Mouse (Mus musculus) ES-E14 (cell line): Measurements from ENCODE around the gene Dpf2. TPM values are rescaled to one million over a fixed set of nuclear protein-coding genes. Genes with fewer than 3 reads are reported as not detected.

Experiments
- DNase-seq: peaks from one replicate; pipeline ENCODE4 v3.0.0-alpha.2; 2013; ENCODE audit warnings: low read depth, low spot score
- H3K27ac ChIP-seq: 2 replicates; pipeline ENCODE4 v1.5.1; 2012; ENCODE audit warnings: low read depth, mild to moderate bottlenecking, low read length, moderate library complexity, mixed read lengths; ENCODE audit not compliant: poor library complexity, insufficient read depth, severe bottlenecking
- H3K36me3 ChIP-seq: 2 replicates; pipeline ENCODE4 v1.6.1; 2012; ENCODE audit warnings: mild to moderate bottlenecking, low read length, moderate library complexity, mixed read lengths; ENCODE audit not compliant: control insufficient read depth, poor library complexity, insufficient read depth, severe bottlenecking
- H3K4me1 ChIP-seq, 2 experiments: fragments of 150-350 bp in 1 of 2; sonication (generic) in 1 of 2; 2 replicates each; pipeline ENCODE4 v1.6.1; 2012; ENCODE audit warnings: low read length in 2 of 2, mild to moderate bottlenecking in 1 of 2, mixed read lengths in 1 of 2; ENCODE audit not compliant: control insufficient read depth in 2 of 2, insufficient read depth in 2 of 2, poor library complexity in 1 of 2
- H3K4me3 ChIP-seq, 2 experiments: fragments of 150-350 bp in 1 of 2; sonication (generic) in 1 of 2; 2 replicates each; pipeline ENCODE4 v1.5.1; 2012; ENCODE audit warnings: low read length in 2 of 2, low read depth in 1 of 2, mild to moderate bottlenecking in 1 of 2, mixed read lengths in 1 of 2; ENCODE audit not compliant: insufficient read depth in 1 of 2, poor library complexity in 1 of 2, severe bottlenecking in 1 of 2
- H3K9ac ChIP-seq: 2 replicates; pipeline ENCODE4 v1.6.1; 2012; ENCODE audit warnings: low read depth, mild to moderate bottlenecking, low read length, mixed read lengths; ENCODE audit not compliant: poor library complexity, insufficient read depth, severe bottlenecking
- H3K9me3 ChIP-seq: fragments of 150-350 bp; sonication (generic); 2 replicates; pipeline ENCODE4 v1.6.1; 2012; ENCODE audit warnings: low read depth, mild to moderate bottlenecking, low read length; ENCODE audit not compliant: control insufficient read depth, insufficient read depth
- CHD2 ChIP-seq: IDR thresholded peaks from 2 replicates; pipeline ENCODE4 v1.6.1; 2014; ENCODE audit warnings: mild to moderate bottlenecking, low read depth, low read length, inconsistent platforms
- HCFC1 ChIP-seq: IDR thresholded peaks from 2 replicates; pipeline ENCODE4 v1.6.1; 2012; ENCODE audit warnings: low read length, inconsistent platforms, borderline replicate concordance; ENCODE audit not compliant: insufficient read depth
- MAFK ChIP-seq: IDR thresholded peaks from 2 replicates; pipeline ENCODE4 v1.6.1; 2014; ENCODE audit warnings: mild to moderate bottlenecking, low read depth, low read length, inconsistent platforms; ENCODE audit not compliant: insufficient read depth
- ZC3H11A ChIP-seq: IDR thresholded peaks from 2 replicates; pipeline ENCODE4 v1.6.1; 2012; ENCODE audit warnings: low read depth, mild to moderate bottlenecking, inconsistent platforms, low read length, borderline replicate concordance
- ZNF384 ChIP-seq: IDR thresholded peaks from 2 replicates; pipeline ENCODE4 v1.6.1; 2012; ENCODE audit warnings: low read depth, low read length, inconsistent platforms
- in situ Hi-C, 2 experiments: fragments of 600-800 bp; cut with MboI; formaldehyde crosslinking; loops; one replicate each; pipeline ENCODE4 v1.15.1; 2025; ENCODE audit warnings: low sequenced_read_pairs in 2 of 2, inconsistent platforms in 1 of 2; ENCODE audit not compliant: unreplicated experiment in 2 of 2
- total RNA-seq: library from RNA; depleted of rRNA; stranded (reverse); fragments of 300-350 nt; gene quantifications from 2 replicates; pipeline ENCODE4 v1.2.3, GENCODE M21; 2012

The Dpf2 gene
- total RNA-seq, 1 experiment = 37.9 TPM

- Histone ChIP-seq H3K27ac (no peak overlapping the region), H3K9me3 (no peaks in the 10 kb centered on the region), H3K4me3 (no peak overlapping the region), H3K9ac (no peak overlapping the region), H3K36me3 (no peaks in the 10 kb centered on the region), H3K4me1 (peaks cover 4 to 7% of the 10 kb centered on the region in 2 experiments; a peak in 2 of 4 replicates)
- DNase-seq = no peak
- in situ Hi-C loops = no loop called here
- TF ChIP-seq ZC3H11A (no peak), ZNF384 (no peak), MAFK (no peak), CHD2 (no peak), HCFC1 (no peak)
Measured at GRCm38 (mm10) chr19:5927026-5927425, 14.2 kb upstream of the Dpf2 start.

- H3K9ac ChIP-seq = no peak overlapping the region; the same call in 1 of the 2 replicates
Measured at GRCm38 (mm10) chr19:5925311-5925855, 12.6 kb upstream of the Dpf2 start.

GRCm38 (mm10) chr19:5924713-5925093 is 11.9 kb upstream of the Dpf2 start, which contains the start of gene Cdc42ep2:
Gene Cdc42ep2 (minus strand): TSS chr19:5924816.
- Histone ChIP-seq H3K36me3 (no peaks in the 10 kb centered on the region), H3K4me1 (peaks cover 7% of the 10 kb centered on the region in 2 experiments; a peak in 2 of 4 replicates), H3K9ac (peak within 1 kb of the TSS; percentile 16; the same call in 1 of the 2 replicates), H3K4me3 (peak within 1 kb of the TSS; percentile 39 to 86), H3K9me3 (no peaks in the 10 kb centered on the region), H3K27ac (no peak within 1 kb of the TSS)
- peak; percentile 97 for DNase-seq
- TF ChIP-seq ZNF384 (no peak), CHD2 (no peak), MAFK (no peak), HCFC1 (no peak), ZC3H11A (no peak)
- in situ Hi-C loops = no loop called here

More at GRCm38 (mm10) chr19:5925311-5925855, 12.6 kb upstream of the Dpf2 start:
- DNase-seq = no peak
- Histone ChIP-seq H3K4me3 (peak overlapping the region in 1 of 2 experiments; percentile 86; a peak in 2 of 4 replicates), H3K27ac (no peak overlapping the region), H3K4me1 (peaks cover 7% of the 10 kb centered on the region in 2 experiments; a peak in 2 of 4 replicates), H3K9me3 (no peaks in the 10 kb centered on the region), H3K36me3 (no peaks in the 10 kb centered on the region)
- TF ChIP-seq CHD2 (no peak), ZC3H11A (no peak), HCFC1 (no peak), MAFK (no peak), ZNF384 (no peak)
- in situ Hi-C loops = no loop called here

- DNase-seq = peak; percentile 82
- Histone ChIP-seq H3K4me3 (peak overlapping the region; percentile 39 to 86), H3K36me3 (no peaks in the 10 kb centered on the region), H3K4me1 (peaks cover 7% of the 10 kb centered on the region in 2 experiments; a peak in 2 of 4 replicates), H3K27ac (no peak overlapping the region), H3K9me3 (no peaks in the 10 kb centered on the region), H3K9ac (peak overlapping the region; percentile 16; the same call in 1 of the 2 replicates)
- in situ Hi-C loops = no loop called here
- TF ChIP-seq CHD2 = no peak
- TF ChIP-seq ZC3H11A = peak; percentile 53; the same call in 1 of the 2 replicates
- no peak for TF ChIP-seq MAFK
- no peak for TF ChIP-seq ZNF384
- no peak for TF ChIP-seq HCFC1
Measured at GRCm38 (mm10) chr19:5923990-5924712, 11.3 kb upstream of the Dpf2 start.
